Mouse (Mus musculus): ENCODE measurements around the gene Churc1. TPM values are rescaled to one million over a fixed set of nuclear protein-coding genes. Genes with fewer than 3 reads are reported as not detected.
"Not testable (repeated sequence)": the region's sequence is repeated elsewhere in the genome, so short reads cannot be mapped to it uniquely, and the experiment has no call there.

Churc1 gene
- 10 to 100 TPM; 74.6 to 86.6 (median 80.5) TPM for total RNA-seq (2022)

DNA sequence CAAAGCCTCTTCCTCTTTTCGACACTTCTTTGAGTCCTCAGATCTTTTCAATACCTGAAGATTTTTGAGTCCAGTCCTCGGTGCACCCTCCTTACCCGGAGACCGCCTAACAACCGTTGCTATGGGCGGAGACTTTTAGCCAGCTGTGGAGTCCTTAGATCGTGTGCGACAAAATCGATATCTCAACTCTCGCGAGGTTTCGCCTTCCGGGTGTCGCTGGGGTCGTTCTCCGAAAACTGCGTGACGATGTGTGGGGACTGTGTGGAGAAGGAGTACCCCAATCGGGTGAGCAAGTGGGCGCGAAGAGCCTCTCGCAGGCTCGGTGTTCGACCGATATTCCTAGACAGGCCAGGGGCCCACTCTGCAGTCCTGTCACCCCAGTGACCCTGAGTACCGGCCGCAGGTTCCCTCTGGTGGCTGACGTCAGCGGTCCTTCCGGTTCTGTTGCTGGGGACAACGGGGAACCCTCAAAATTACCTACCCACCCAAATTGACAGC, at the start of gene Churc1, which contains the start of gene Fntb:
Gene Churc1, plus strand, starts transcription at position 185 of the 498 bp plus-strand sequence.
Gene Fntb, plus strand, starts transcription at position 236 of the 498 bp plus-strand sequence.
- peak; percentile 90 for DNase-seq (ENCODE audit: low spot score)

DNA sequence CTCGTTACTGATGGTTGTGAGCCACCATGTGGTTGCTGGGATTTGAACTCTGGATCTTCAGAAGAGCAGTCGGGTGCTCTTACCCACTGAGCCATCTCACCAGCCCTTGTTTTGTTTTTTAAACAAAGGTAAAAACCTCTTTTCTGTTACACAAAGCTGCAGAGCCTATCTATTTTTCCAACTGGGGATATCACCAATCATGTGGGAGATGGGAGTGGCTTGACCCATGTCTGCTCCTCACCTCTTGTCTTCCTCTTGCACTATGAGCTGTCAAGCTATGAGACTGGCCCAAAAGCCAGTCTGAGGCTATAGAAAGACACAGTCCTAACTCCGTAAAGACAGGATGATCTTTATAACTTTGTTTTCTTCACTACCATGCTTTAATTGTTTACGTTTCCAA, 47.0 kb upstream of the Churc1 start:
- DNase-seq (ENCODE audit: low spot score): no peak

DNA sequence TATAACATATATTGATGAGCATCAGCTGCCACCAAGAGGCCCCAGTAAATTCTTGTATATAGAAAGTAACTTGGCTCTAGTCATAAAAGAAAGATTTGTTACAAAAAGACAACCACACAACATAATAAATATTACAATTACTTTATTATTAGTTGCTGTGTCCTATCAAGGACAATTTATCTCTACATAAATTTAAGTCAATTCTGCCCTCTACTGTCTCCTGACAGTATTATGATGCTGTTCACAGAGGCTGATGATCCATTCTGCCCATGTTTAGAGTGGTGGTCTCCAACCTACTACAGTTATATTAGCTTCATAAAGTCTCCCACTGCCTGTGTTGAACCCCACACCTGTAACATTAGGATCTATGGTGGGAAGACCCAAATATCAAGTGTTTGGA, 44.8 kb upstream of the Churc1 start:
- no peak for DNase-seq (ENCODE audit: low spot score)

DNA sequence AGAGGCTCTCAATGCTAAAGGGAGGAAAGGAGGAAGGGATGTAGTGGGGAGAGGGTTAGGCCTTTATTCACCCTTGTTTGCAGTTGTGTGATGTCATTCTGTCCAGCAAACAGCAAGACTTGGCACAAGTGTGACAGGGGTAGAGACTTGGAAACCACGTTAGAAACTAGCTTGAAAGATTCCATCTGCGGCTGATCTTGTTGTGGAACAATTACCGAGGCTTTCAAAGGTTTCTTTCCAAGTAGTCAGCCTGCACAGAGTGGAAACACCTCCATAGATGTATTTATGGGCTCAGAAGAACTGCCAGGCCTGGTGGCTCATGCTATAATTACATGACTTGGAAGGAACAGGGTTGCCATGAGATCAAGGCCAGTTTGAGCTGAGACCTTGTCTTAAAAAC, 43.3 kb upstream of the Churc1 start:
- DNase-seq (ENCODE audit: low spot score): no peak

DNA sequence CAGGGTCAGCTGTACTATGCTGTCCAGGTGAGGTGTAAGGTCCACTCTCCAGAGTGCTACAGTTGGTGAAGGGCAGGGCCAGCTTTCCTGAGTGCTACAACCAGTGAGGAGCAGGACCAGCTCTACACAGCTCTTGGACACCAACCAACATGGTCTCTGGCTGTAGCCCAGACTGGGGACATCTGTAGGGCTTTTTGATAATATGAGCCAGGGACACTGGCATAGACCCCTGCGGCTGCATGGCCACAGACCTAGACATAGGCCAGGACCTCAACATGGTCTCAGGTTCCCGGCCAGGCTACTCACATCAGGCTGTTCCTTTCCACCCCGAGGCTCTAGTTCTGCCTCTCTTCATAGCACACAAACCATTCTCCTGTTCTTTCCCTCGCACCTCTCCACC, 37.4 kb upstream of the Churc1 start:
- DNase-seq (ENCODE audit: low spot score): no peak

DNA sequence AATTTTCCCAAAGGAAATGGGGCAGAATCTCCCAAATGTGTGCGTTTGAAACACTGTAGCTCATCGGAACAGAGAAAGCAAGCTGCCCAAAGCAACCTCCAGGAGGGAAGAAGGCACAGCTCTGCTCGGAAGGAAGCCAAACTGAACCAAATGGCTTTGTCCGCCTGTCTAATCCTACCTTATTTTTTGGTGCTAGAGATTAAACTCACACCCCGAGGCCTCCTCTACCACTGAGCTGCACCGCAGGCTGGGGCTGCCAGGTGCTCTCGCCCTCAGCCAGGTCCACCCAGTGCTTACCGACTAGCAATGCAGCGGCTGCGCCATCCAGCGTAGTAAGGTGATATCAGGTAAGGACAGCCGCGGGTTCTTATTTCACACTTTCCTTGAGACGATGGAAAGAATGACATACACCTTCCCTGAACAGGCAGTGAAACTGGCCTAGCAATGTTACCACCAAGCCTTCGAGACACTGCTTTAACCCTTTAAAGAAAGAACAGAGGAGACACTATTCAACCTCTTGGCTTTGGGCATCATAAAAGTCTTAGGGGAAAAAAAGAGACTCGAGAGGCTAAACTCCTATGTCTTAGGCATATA, 14.4 kb upstream of the Churc1 start:
- no peak for DNase-seq (ENCODE audit: low spot score)

DNA sequence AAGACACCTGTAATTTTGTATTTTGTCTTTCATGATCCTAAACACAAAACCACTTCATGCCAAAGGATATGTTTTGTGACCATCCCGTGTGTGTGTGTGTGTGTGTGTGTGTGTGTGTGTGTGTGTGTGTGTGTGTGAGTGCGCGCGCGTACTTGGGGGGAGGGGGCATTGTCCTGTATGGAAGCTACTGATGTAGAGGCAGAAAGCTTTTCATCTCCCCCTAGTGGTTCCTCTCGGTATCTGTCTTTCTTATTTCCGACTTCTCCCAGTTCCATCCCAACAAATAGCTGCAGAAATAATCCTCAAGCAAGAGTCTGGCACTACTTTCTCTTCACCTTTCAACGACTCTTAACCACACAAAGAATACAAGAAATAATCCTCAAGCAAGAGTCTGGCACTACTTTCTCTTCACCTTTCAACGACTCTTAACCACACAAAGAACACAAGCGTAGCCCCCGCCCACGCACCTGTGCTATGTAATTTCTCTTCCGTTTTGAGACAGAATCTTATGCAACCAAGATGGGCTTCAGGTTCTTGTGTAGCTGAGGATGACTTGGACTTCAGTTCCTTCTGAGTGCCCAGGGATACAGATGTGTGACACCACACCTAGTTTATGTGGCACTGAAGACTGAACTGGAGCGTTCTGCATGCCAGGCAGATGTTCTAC, 12.6 kb upstream of the Churc1 start:
- peak; percentile 30 for DNase-seq (ENCODE audit: low spot score)

DNA sequence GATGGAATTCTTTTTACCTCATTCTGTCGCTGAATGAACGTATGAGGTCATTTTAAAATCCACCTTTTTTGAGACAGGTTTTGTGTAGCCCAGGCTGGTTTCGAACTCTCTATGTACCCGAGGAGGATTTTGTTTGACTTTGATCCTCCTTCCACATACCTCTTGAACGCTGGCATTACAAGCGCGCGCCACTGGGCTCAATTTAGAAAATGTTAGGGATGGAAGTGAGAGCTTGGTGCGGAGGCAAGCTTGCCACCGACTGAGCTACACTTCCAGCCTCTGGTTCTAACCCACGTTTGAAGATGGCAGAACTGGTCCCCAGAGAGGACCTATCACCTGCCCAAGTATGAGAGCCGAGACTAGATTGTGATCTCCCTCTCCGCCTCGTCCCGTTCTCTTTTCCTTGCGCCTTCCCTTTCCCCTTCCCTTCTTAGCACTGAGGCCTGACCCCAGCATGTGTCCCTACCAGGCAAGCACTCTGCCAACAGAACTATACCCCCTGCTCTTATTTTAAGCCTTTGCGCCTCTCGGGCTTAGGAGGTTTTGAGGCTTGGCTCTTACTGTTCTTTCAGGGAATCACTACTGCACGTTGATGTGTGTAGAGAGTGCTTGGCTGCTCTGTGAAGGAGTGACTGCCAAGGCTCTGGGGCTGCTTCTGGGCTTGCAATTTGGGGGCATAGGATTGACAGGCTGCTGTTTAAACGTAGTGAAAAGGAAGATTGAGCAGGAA, 728 bp downstream of the Churc1 start:
- no peak for DNase-seq (ENCODE audit: low spot score)

DNA sequence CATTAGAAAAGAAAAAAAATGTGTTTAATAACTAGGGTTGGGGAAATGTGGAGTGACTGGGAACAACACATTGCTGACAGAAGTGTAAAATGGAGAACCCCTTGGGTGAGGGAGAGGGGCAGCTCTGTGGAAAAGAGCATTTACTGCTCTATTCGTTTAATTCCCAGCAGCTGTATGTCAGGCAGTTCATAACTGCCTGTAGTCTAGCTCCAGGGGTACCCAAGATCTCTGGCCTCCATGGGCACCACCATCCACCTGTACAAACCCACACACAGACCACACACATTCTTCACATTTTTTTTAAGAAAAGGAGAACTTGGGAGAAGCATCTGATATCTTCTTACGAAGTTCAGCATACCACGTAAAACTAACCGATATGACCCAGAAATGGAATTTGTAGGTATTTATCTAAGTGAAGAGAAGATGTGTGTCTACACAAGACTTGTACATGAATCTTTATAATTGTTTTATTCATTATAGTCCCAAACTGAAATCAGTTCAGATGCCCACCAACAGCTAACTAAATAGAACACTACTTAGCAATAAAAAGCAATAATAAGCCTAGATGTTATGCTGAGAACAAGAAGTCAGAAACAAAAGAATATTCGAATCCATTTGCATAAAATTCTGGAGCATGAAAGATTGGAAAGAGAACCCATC, 5.6 kb downstream of the Churc1 start:
- no peak for DNase-seq (ENCODE audit: low spot score)

DNA sequence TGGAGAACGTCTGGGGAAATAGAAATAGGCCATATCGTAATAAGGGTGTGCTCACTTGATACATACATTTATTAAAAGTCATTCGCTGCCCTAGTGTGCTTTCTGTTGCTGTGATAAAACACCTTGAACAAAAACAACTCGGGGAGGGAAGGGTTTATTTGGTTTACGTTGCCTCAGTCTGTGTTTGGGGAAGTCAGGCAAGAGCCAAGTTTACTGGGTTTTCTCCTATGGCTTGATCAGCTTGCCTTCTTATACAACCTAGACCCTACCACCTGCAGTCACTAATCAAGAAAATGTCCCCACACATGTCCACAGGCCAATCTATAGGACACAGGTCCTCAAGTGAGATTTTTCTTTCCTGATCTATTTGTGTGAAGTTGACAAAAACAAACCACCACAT, 6.2 kb downstream of the Churc1 start:
- no peak for DNase-seq (ENCODE audit: low spot score)

DNA sequence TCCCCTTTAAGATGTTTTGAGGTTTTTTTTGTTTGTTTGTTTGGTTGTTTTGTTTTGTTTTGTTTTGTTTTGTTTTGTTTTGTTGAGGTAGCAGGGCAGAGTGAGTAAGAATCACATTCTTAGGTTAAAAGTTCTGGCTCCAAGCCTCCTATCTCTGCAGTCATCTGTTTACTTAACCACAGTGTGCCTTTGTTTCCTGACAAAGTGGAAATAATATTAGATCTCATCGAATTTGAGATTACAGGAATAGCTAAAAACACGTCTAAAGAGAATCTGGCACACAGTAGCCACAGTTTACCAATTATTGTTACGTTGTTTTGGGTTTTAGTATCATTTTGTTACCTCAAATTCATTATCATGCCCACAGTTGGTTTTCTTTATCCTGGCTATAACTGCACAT, 9.3 kb downstream of the Churc1 start:
- no peak for DNase-seq (ENCODE audit: low spot score)

DNA sequence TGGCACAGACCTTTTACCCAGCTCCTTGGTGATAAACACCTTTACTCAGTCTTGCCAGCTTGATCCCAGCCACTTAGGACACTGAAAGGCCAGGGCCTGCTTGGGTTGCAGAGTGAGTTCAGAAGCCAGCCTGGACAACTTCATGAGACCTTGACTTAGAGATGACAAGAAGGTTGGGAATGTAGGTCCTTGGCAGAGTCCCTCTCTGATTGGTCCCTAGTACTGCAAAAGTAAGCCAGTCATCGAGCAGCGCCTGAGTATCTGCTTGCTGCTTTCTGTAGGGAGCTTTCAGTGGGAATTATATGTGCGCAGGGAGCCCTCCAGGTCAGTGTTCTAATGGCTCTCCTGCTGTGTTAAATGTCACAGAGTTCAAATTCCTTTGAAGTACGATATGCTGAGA, 9.8 kb downstream of the Churc1 start:
- DNase-seq (ENCODE audit: low spot score): no peak

DNA sequence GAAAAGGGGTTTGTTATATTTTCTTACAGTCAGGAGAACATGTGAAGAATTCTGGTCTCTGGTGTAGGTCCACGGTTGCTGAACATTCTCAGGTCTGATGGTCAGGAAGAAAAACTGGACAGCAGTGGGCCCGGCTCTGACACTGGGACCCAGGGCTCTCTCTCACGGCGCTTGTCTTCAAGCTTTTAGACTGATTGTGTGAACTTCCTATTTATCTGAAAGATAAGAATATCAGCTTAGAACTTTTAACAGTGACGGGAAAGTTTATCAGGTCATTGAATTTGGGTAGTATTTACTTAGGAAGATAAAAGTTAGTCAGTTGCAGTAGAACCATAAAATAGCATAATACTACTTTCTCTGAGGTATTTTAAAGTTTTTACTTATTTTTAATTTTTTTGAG, 11.6 kb downstream of the Churc1 start:
- DNase-seq (ENCODE audit: low spot score): no peak

DNA sequence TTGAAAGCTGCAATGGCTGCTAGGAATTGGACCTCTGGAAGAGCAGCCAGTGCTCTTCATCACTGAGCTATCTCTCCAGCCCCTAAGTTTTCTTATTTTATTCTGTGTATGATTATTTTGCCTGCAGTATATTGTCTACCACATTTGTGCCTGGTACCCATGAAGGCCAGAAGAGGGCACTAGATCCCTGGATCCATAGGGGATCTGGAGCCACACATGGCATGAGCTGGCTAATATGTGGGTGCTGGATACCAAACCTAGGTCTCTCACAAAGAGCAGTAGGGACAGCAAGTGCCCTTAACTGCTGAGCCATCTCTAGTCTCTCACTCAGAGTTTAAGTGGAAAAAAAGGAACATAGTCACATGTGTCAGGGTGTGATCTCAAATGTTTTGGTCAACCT, 12.5 kb downstream of the Churc1 start:
- DNase-seq (ENCODE audit: low spot score): no peak

DNA sequence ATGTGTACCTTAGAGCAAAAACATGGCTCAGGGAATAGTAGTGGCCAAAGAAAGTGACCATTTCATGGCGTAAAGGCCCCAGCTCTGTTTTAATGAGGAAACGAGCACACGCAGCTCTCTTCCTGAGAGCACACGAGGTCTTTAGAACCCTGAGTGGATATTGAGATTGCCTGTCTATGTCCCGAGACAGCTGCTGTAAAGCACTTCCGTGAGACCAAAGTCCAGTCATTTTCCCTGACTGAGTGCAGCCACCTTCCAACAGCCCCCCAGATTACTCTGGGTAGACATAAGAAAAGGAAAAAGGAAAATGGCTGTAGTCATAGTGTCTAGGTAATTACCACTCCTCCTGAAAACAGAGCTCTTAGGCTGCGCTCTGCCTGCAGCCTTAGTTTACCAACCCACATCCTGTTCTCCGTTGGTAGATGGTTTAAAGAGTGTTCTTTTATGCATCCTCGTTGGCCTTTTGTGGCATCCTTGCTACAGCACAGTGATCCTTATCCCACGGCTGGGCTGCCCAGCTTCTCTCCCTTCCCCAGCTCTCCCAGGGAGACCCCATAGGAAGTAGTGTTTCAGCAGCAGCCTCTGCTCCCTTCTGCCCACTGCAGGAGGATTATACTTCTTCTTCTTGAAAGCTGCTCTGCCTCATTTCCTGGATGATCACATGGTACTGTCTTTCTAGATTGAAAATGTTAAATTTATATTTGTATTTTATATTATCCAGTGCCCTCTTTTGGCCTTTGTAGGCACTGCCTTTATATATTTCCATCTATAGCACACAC, 13.2 kb downstream of the Churc1 start:
- DNase-seq (ENCODE audit: low spot score): no peak

DNA sequence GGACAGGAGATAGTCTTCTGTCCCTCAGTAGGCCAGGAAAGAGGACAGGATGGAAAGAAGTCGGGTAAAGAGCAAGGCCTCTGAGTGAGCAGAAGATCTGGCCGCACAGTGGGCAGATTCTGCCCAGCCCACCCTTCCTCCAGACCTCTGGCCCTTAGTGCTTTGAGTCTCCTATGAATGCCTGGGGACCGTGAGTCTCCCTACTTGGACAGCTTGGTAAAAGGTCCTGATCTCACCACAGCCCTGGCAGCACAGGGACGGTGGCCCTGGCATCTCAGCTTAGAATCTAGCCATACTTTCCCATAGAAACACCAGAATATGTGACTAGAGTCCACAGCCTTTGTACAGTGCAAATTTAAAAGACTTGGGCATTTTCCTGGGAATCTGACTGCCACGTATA, 14.6 kb downstream of the Churc1 start:
- no peak for DNase-seq (ENCODE audit: low spot score)

DNA sequence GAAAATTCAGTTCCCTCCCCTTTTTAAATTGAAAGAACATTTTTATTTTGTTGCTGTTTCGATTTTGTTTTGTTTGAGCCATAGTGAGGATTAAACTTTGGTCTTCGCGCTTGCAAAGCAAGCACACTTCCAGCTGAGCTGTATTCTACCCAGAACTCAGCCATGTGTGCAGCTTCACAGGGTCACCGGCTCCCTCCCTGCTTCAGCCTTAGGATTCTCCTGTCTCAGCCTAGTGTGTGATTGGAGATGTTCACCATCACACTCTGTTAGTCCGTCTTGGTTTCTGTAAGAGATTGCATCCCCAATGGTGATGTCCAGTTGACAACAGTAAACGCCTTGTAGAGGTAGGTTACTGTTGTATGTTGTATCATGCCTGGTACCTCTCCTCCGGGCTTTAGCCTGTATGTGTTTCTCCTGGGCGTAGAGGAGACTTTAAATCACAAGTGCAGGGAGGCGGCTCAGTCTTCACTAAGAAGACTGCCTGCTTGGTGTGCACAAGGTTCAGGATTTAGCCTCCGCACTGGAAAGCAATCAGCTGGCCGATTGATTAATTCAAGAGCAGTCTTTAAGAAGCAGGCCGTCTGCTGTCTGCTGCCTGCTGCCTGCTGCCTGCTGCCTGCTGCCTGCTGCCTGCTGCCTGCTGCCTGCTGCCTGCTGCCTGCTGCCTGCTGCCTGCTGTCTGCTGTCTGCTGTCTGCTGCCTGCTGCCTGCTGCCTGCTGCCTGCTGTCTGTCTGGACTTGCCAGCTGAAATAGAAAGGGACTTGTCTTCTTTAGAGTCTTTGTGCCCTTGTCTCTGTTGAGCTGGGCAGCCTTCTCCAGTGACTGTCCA, 15.5 kb downstream of the Churc1 start:
- no peak for DNase-seq (ENCODE audit: low spot score)

DNA sequence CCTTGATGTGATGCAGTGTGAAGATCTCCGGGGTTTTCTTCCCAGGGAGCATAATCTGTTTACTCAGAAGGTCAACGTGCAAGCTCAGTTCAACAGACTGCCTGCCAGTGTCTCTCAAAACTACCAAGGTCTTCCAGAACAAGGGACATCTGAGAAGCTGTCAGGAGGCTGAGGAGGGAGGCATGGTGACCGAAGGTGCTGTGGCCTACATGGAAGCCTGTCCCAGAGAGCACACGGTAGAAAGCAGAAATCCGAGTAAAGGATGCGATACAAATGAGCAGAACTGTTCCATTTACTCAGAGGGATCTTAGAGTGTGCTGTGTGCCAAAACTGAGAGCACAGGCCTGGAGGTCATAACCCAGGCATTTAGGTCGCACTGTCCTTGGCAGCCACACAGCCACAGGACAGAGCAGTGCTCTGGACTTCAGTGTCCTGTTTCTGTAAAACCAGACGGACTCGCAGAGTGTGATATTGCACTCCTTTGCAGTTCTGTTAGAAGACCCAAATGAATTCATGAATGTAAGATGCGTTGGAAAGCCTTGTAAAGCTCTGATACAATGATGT, 18.8 kb downstream of the Churc1 start:
- peak; percentile 15 for DNase-seq (ENCODE audit: low spot score)

DNA sequence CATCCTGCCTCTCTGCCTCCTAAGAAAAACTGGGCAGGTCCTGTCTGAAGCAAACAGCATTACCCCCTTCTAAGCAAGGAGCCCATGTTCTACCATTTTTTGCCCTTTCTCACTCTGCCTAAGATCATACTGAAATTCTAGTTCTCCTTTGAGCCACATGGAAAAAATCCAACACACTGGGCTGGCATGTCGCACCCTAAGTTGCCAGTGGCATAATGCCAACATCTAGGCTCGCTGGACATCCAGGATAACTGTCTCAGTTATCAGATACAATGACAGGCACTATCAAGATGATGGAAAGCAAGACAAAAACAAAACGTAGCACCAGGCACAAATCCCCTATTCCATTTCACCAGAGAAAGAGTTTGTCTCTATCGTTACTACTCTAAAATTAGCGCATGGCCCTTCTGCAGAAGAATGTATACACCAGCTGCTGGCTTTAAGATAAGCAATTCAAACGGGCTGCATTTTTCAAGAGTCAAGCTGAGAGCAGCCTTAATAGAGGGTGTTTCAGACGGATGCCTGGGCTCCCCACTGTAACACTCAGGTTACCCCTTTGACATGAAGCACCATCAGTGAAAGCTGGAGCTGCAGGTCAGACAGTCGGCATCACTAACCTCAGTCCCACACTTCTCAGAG, 25.2 kb downstream of the Churc1 start:
- DNase-seq (ENCODE audit: low spot score): no peak

DNA sequence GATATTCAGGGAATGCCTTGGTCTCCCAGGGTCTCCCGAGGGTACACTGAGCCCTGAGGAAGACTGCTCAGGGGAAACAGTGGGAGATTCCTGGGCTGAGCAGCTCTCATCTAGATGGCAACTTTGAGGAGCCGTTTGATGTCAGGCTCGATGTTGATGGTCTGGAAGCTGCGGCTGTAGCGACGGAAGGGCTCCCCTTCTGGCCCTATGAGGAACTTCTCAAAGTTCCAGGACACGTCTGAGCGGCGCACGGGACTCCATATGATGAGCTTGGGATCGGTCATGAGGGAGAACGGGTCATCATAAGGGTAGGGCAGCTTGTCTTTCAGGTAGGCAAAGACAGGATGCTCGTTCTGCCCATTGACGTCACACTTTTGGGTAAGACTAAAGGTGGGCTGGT, 27.2 kb downstream of the Churc1 start:
- not testable (repeated sequence) for DNase-seq (ENCODE audit: low spot score)

All from heart, adult 8-10 months (tissue).